Mouse (Mus musculus): ENCODE results near the gene Ubox5. TPM values are rescaled to one million over a fixed set of nuclear protein-coding genes. Genes with fewer than 3 reads are reported as not detected.

Gene Ubox5
- total and polyA plus RNA-seq, 3 experiments = 5.5 to 10.6 (median 7.0) TPM

GRCm38 (mm10) chr2:130632887-130633675 is 3.2 kb upstream of the Ubox5 start:
- peaks cover 18% of the 10 kb centered on the region for H3K79me2 ChIP-seq (replicated peaks; ENCODE audit: control insufficient read depth, extremely low read depth, insufficient read depth, poor library complexity, severe bottlenecking)
- H3K27me3 ChIP-seq (replicated peaks) = no peaks in the 10 kb centered on the region
- dilution Hi-C loops (cut with MboI; ENCODE audit: extremely low pct_ligation_motif_present, extremely low pct_unique_long_range_greater_than_20kb, low sequenced_read_pairs) (no loop called here), in situ Hi-C loops (cut with MboI; ENCODE audit: low pct_ligation_motif_present, low pct_unique_long_range_greater_than_20kb, low sequenced_read_pairs) (no loop called here)
- H3K9ac ChIP-seq (ENCODE audit: insufficient read depth, low read depth) = no peak overlapping the region
- no peak overlapping the region for H3K4me3 ChIP-seq (replicated peaks in 1 of 3; ENCODE audit: low read depth in 2 of 3, low read length in 2 of 3, poor library complexity in 1 of 3)
- no peak overlapping the region for H3K27ac ChIP-seq (ENCODE audit: insufficient read depth, low read depth)
- H3K9me3 ChIP-seq (replicated peaks; ENCODE audit: low read length) = no peaks in the 10 kb centered on the region
- TF ChIP-seq NRF1 (IDR thresholded peaks at IDR 0.05; ENCODE audit: low read depth, low read length) (no peak), CHD1 (IDR thresholded peaks at IDR 0.05; ENCODE audit: low read depth, low read length) (no peak), KAT2A (IDR thresholded peaks at IDR 0.05; ENCODE audit: insufficient replicate concordance, low read length) (no peak), UBTF (IDR thresholded peaks at IDR 0.05; ENCODE audit: low read depth, low read length) (no peak), RCOR1 (conservative IDR thresholded peaks at IDR 0.05; ENCODE audit: low read depth, low read length) (no peak), ZKSCAN1 (IDR thresholded peaks at IDR 0.05; ENCODE audit: borderline replicate concordance, low read depth, low read length) (no peak), NELFE (IDR thresholded peaks at IDR 0.05; ENCODE audit: low read depth, low read length) (no peak), CHD2 (IDR thresholded peaks at IDR 0.05; ENCODE audit: low read length) (no peak), ZNF384 (IDR thresholded peaks at IDR 0.05; ENCODE audit: low read depth, low read length) (no peak), MAX (IDR thresholded peaks at IDR 0.05; ENCODE audit: low read length) (no peak), USF1 (IDR thresholded peaks at IDR 0.05; ENCODE audit: low read depth, low read length) (no peak), IRF4 (IDR thresholded peaks at IDR 0.05; ENCODE audit: low read depth, low read length) (no peak), MXI1 (IDR thresholded peaks at IDR 0.05; ENCODE audit: low read depth, low read length) (no peak), SIN3A (IDR thresholded peaks at IDR 0.05; ENCODE audit: low read length) (no peak), TBP (conservative IDR thresholded peaks at IDR 0.05; ENCODE audit: low read depth, low read length) (no peak), PAX5 (IDR thresholded peaks at IDR 0.05; ENCODE audit: low read length) (no peak)
- H3K36me3 ChIP-seq (replicated peaks in 1 of 2; ENCODE audit: control insufficient read depth in 1 of 2, insufficient read depth in 1 of 2, low read length in 1 of 2) = peaks cover 3 to 34% of the 10 kb centered on the region in 2 experiments
- peaks cover 13 to 27% of the 10 kb centered on the region in 2 experiments for H3K4me1 ChIP-seq (ENCODE audit: control insufficient read depth in 1 of 2, insufficient read depth in 2 of 2)
- H3K4me2 ChIP-seq (ENCODE audit: insufficient read depth, low read depth, poor library complexity, severe bottlenecking) = no peak overlapping the region
- no peak for DNase-seq (ENCODE audit: extremely low read depth)

GRCm38 (mm10) chr2:130632416-130632815 is 2.6 kb upstream of the Ubox5 start:
- no peak overlapping the region for H3K27ac ChIP-seq (ENCODE audit: insufficient read depth, low read depth)
- H3K4me2 ChIP-seq (ENCODE audit: insufficient read depth, low read depth, poor library complexity, severe bottlenecking) = no peak overlapping the region
- dilution Hi-C loops (cut with MboI; ENCODE audit: extremely low pct_ligation_motif_present, extremely low pct_unique_long_range_greater_than_20kb, low sequenced_read_pairs) = no loop called here
- in situ Hi-C loops (cut with MboI; ENCODE audit: low pct_ligation_motif_present, low pct_unique_long_range_greater_than_20kb, low sequenced_read_pairs) = no loop called here
- peaks cover 25% of the 10 kb centered on the region for H3K79me2 ChIP-seq (replicated peaks; ENCODE audit: control insufficient read depth, extremely low read depth, insufficient read depth, poor library complexity, severe bottlenecking)
- no peaks in the 10 kb centered on the region for H3K9me3 ChIP-seq (replicated peaks; ENCODE audit: low read length)
- peaks cover 13 to 27% of the 10 kb centered on the region in 2 experiments for H3K4me1 ChIP-seq (ENCODE audit: control insufficient read depth in 1 of 2, insufficient read depth in 2 of 2)
- TF ChIP-seq TBP (conservative IDR thresholded peaks at IDR 0.05; ENCODE audit: low read depth, low read length) (no peak), MAFK (IDR thresholded peaks at IDR 0.05; ENCODE audit: insufficient replicate concordance, low read length) (no peak), ETS1 (conservative IDR thresholded peaks at IDR 0.05; ENCODE audit: low read depth, low read length) (no peak), PAX5 (IDR thresholded peaks at IDR 0.05; ENCODE audit: low read length) (no peak), MAX (IDR thresholded peaks at IDR 0.05; ENCODE audit: low read length) (no peak), MYC (IDR thresholded peaks at IDR 0.05; ENCODE audit: low read depth, low read length) (no peak), POLR2A (IDR thresholded peaks at IDR 0.05; ENCODE audit: low read depth, low read length) (no peak), NELFE (IDR thresholded peaks at IDR 0.05; ENCODE audit: low read depth, low read length) (no peak), RCOR1 (conservative IDR thresholded peaks at IDR 0.05; ENCODE audit: low read depth, low read length) (no peak), TCF12 (IDR thresholded peaks at IDR 0.05; ENCODE audit: low read depth, low read length) (no peak), SMC3 (IDR thresholded peaks at IDR 0.05; ENCODE audit: low read depth, low read length) (no peak), BHLHE40 (IDR thresholded peaks at IDR 0.05; ENCODE audit: low read depth, low read length) (no peak), MAZ (IDR thresholded peaks at IDR 0.05; ENCODE audit: low read depth, low read length) (no peak), JUN (IDR thresholded peaks at IDR 0.05; ENCODE audit: insufficient read depth, low read depth, low read length) (no peak)
- H3K27me3 ChIP-seq (replicated peaks) = no peaks in the 10 kb centered on the region
- peaks cover 7 to 40% of the 10 kb centered on the region in 2 experiments for H3K36me3 ChIP-seq (replicated peaks in 1 of 2; ENCODE audit: control insufficient read depth in 1 of 2, insufficient read depth in 1 of 2, low read length in 1 of 2)
- DNase-seq (ENCODE audit: extremely low read depth) = no peak
- no peak overlapping the region for H3K9ac ChIP-seq (ENCODE audit: insufficient read depth, low read depth)
- no peak overlapping the region for H3K4me3 ChIP-seq (replicated peaks in 1 of 3; ENCODE audit: low read depth in 2 of 3, low read length in 2 of 3, poor library complexity in 1 of 3)
